In the genomic region with DNA sequence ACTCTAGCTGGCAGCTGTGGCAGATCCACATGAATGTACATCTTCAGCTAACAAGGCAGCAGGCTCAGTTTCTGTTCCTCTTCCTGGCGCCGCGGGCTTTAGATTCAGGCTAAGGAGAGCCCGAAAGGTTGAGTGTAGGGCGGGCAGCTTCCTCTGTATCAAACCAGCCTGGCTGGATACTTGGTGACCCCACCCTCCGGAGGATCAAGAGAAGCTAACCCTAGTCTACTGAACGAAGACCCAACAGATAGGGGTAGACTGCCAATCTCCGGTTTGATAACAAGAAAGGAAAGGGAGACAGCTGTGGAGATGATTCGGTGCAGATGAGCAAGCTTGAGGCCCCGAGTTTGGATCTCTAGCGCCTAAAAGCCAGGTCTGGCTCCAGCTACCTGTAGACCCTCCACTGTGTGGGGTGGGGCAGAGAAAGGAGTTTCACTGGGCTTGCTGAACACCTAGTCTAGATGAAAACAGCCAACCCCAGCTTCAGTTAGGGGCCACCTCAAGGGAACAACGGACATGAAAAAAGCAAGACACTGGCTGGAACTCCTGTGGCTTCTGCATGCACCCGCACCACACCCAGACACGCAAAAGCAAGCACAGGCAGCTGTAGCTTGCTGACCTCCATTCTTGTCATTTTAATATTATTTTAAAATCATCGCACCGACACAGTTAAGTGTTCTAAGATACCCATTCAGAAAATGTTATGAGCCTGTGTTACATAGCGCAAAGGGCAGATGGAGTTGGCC, we compare ENCODE assay signal across 9 mouse cellular contexts. TPM values are rescaled to one million over a fixed set of nuclear protein-coding genes. Genes with fewer than 3 reads are reported as not detected.
DNase-seq lines count a peak whose midpoint lies in the region; ATAC-seq lines count a peak whose summit lies in the region.
"Had no signal": no experiment of that assay in that cellular context is flagged by ENCODE, and none has a peak within 500 bp of the region (broad histone marks: within the 10 kb centered on the region; RNA-seq: fewer than 3 reads in every experiment).

No protein-coding gene starts in this region.

- no peak overlapping the region for H3K27ac ChIP-seq in embryonic facial prominence, embryonic 10.5 days (replicated peaks)
- no peak overlapping the region for H3K27ac ChIP-seq in hindbrain, embryonic 11.5 days (ENCODE audit: low read depth, low read length)
- H3K27ac ChIP-seq in lung, embryonic 16.5 days (ENCODE audit: low read length), result peak overlapping the region; percentile 52; the same call in 1 of the 2 replicates

- H3K9ac ChIP-seq in hindbrain, embryonic 11.5 days (ENCODE audit: low read depth, low read length), result peak overlapping the region; percentile 80
- H3K9ac ChIP-seq in lung, embryonic 16.5 days (ENCODE audit: low read length), result peak overlapping the region; percentile 95

- WGBS in embryonic facial prominence, embryonic 10.5 days, result 85% methylated on average over 17 of the region's 17 CpGs
- 81% methylated on average over 17 of the region's 17 CpGs for WGBS in hindbrain, embryonic 11.5 days
- 70% methylated on average over 17 of the region's 17 CpGs for WGBS in lung, embryonic 16.5 days

- H3K27me3 ChIP-seq in embryonic facial prominence, embryonic 10.5 days (replicated peaks; ENCODE audit: low read depth, poor library complexity, severe bottlenecking), result no peaks in the 10 kb centered on the region
- no peaks in the 10 kb centered on the region for H3K27me3 ChIP-seq in hindbrain, embryonic 11.5 days (ENCODE audit: control insufficient read depth, insufficient read depth, low read length)
- no peaks in the 10 kb centered on the region for H3K27me3 ChIP-seq in lung, embryonic 16.5 days (ENCODE audit: control insufficient read depth, insufficient read depth, low read depth, low read length)

- ATAC-seq in cerebellum, adult (ENCODE audit: insufficient number of reproducible peaks, low FRiP score, low TSS enrichment), result no peak
- ATAC-seq in hindbrain, embryonic 11.5 days (ENCODE audit: low FRiP score), result no peak
- ATAC-seq in lung, embryonic 16.5 days (ENCODE audit: low read depth), result no peak

- peak overlapping the region; percentile 64 for H3K4me2 ChIP-seq in hindbrain, embryonic 11.5 days (replicated peaks; ENCODE audit: low read depth, low read length)
- peak overlapping the region; percentile 95 for H3K4me2 ChIP-seq in lung, embryonic 16.5 days (ENCODE audit: low read depth, low read length)

- peak; percentile 32 for DNase-seq in cerebellum, adult 9-10 months
- DNase-seq in embryonic facial prominence, embryonic 10.5 days (ENCODE audit: low spot score), result no peak
- no peak for DNase-seq in hindbrain, embryonic 11.5 days (ENCODE audit: low spot score)
- peak; percentile 32 for DNase-seq in spleen, adult 12 weeks (ENCODE audit: low spot score)
- no peak for DNase-seq in left cerebral cortex, adult 11 months (ENCODE audit: low spot score)
- no peak for DNase-seq in Muller cell, postnatal 12 days (ENCODE audit: inconsistent ontology term)

- peaks cover 14% of the 10 kb centered on the region for H3K4me1 ChIP-seq in embryonic facial prominence, embryonic 10.5 days
- 0 out of 2 replicates have a peak, but pooled peaks cover 5% of the 10 kb centered on the region for H3K4me1 ChIP-seq in hindbrain, embryonic 11.5 days (replicated peaks; ENCODE audit: control insufficient read depth, insufficient read depth, low read length)
- H3K4me1 ChIP-seq in lung, embryonic 16.5 days (replicated peaks; ENCODE audit: control insufficient read depth, insufficient read depth, low read length), result peaks cover 21% of the 10 kb centered on the region

- H3K4me3 ChIP-seq in embryonic facial prominence, embryonic 10.5 days, result peak overlapping the region; percentile 75
- H3K4me3 ChIP-seq in hindbrain, embryonic 11.5 days (ENCODE audit: low read depth, low read length), result peak overlapping the region; percentile 78
- H3K4me3 ChIP-seq in lung, embryonic 16.5 days (ENCODE audit: low read length), result peak overlapping the region; percentile 99

- peaks cover 41% of the 10 kb centered on the region for H3K36me3 ChIP-seq in embryonic facial prominence, embryonic 10.5 days (replicated peaks)
- no peaks in the 10 kb centered on the region for H3K36me3 ChIP-seq in hindbrain, embryonic 11.5 days (ENCODE audit: control insufficient read depth, insufficient read depth, low read length)
- peaks cover 4% of the 10 kb centered on the region for H3K36me3 ChIP-seq in lung, embryonic 16.5 days (ENCODE audit: control insufficient read depth, insufficient read depth, low read length)

- no peaks in the 10 kb centered on the region; the same call in 1 of the 2 replicates for H3K9me3 ChIP-seq in embryonic facial prominence, embryonic 10.5 days
- H3K9me3 ChIP-seq in hindbrain, embryonic 11.5 days (ENCODE audit: control insufficient read depth, low read length), result no peaks in the 10 kb centered on the region
- no peaks in the 10 kb centered on the region for H3K9me3 ChIP-seq in lung, embryonic 16.5 days (ENCODE audit: control insufficient read depth, low read length)

RNA-seq across cellular contexts. Expression of gene Necap2, which starts 1.2 kb away (rescaled TPM):
- 65.6 and 69.4 TPM in 2 replicates for polyA plus RNA-seq in embryonic facial prominence, embryonic 10.5 days (2016; fragmentation: Nextera tagmentation; extraction: Ambion mirVana)
- 50.8 and 51.7 TPM in 2 replicates for polyA plus RNA-seq in hindbrain, embryonic 11.5 days (2014; fragmentation: Nextera tagmentation; extraction: Ambion mirVana)
- polyA plus RNA-seq in lung, embryonic 16.5 days (2015; fragmentation: Nextera tagmentation; extraction: Ambion mirVana), result 108 and 116 TPM in 2 replicates

RNA-seq across cellular contexts. Expression of gene Spata21, which starts 11.2 kb away (rescaled TPM):
- 0.05 and 0.11 TPM in 2 replicates for polyA plus RNA-seq in embryonic facial prominence, embryonic 10.5 days (2016; fragmentation: Nextera tagmentation; extraction: Ambion mirVana)
- 0.17 and 0.19 TPM in 2 replicates for polyA plus RNA-seq in hindbrain, embryonic 11.5 days (2014; fragmentation: Nextera tagmentation; extraction: Ambion mirVana)
- polyA plus RNA-seq in lung, embryonic 16.5 days (2015; fragmentation: Nextera tagmentation; extraction: Ambion mirVana), result 0.14 and 0.51 TPM in 2 replicates
- polyA plus RNA-seq: large intestine, adult 2 months had no signal

RNA-seq across cellular contexts. Expression of gene Crocc, which starts 16.6 kb away (rescaled TPM):
- polyA plus RNA-seq in embryonic facial prominence, embryonic 10.5 days (2016; fragmentation: Nextera tagmentation; extraction: Ambion mirVana), result 11.0 and 11.3 TPM in 2 replicates
- 6.3 and 7.6 TPM in 2 replicates for polyA plus RNA-seq in hindbrain, embryonic 11.5 days (2014; fragmentation: Nextera tagmentation; extraction: Ambion mirVana)
- polyA plus RNA-seq in lung, embryonic 16.5 days (2015; fragmentation: Nextera tagmentation; extraction: Ambion mirVana), result 5.3 and 5.5 TPM in 2 replicates

Comparison
In these comparisons a context has a peak if more than half of its experiments do, and no peak if none do; other contexts are left out.
1. DNase-seq: peak in cerebellum, adult 9-10 months (single experiment) and spleen, adult 12 weeks (single experiment); none in embryonic facial prominence, embryonic 10.5 days (single experiment), hindbrain, embryonic 11.5 days (single experiment), left cerebral cortex, adult 11 months (single experiment) and Muller cell, postnatal 12 days (single experiment).
2. Peak in every context shown above with its lines, with median percentiles within 50 percentile points of each other: H3K4me3 ChIP-seq.